Mouse (Mus musculus) stomach, postnatal 0 days (tissue): Measurements from ENCODE around the gene Epas1. TPM values are rescaled to one million over a fixed set of nuclear protein-coding genes. Genes with fewer than 3 reads are reported as not detected.

Source experiments
- ATAC-seq: fragments of 200-750 bp; cut with Nextera tagmentation; 2 replicates; pipeline ENCODE4 v1.8.0; 2017; ENCODE audit not compliant: low FRiP score, low TSS enrichment
- DNase-seq: peaks from one replicate; pipeline ENCODE4 v3.0.0-alpha.2; 2016; ENCODE audit warnings: low spot score
- H3K27ac ChIP-seq: fragments of 300-500 bp; sonication (generic); replicated peaks from 2 replicates; pipeline ENCODE4 v1.5.1; 2014; ENCODE audit warnings: mild to moderate bottlenecking, control low read depth
- H3K27me3 ChIP-seq: fragments of 300-500 bp; sonication (generic); 2 replicates; pipeline ENCODE4 v1.6.1; 2014; ENCODE audit warnings: low read length; ENCODE audit not compliant: control insufficient read depth, insufficient read depth
- H3K36me3 ChIP-seq: fragments of 300-500 bp; sonication (generic); 2 replicates; pipeline ENCODE4 v1.6.1; 2014; ENCODE audit warnings: low read length, mixed read lengths; ENCODE audit not compliant: control insufficient read depth, insufficient read depth
- H3K4me1 ChIP-seq: fragments of 300-500 bp; sonication (generic); replicated peaks from 2 replicates; pipeline ENCODE4 v1.6.1; 2014; ENCODE audit warnings: antibody characterized with exemption; ENCODE audit not compliant: control insufficient read depth, insufficient read depth
- H3K4me2 ChIP-seq: fragments of 300-500 bp; sonication (generic); replicated peaks from 2 replicates; pipeline ENCODE4 v1.6.1; 2014; ENCODE audit warnings: low read depth, mild to moderate bottlenecking, control low read depth, moderate library complexity
- H3K4me3 ChIP-seq: fragments of 300-500 bp; sonication (generic); 2 replicates; pipeline ENCODE4 v1.5.1; 2014; ENCODE audit warnings: low read depth, low read length, control low read depth
- H3K9ac ChIP-seq: fragments of 300-500 bp; sonication (generic); 2 replicates; pipeline ENCODE4 v1.6.1; 2014; ENCODE audit warnings: mild to moderate bottlenecking, low read length, control low read depth, mixed read lengths
- H3K9me3 ChIP-seq: fragments of 300-500 bp; sonication (generic); 2 replicates; pipeline ENCODE4 v1.6.1; 2016; ENCODE audit warnings: low read length; ENCODE audit not compliant: control insufficient read depth
- CTCF ChIP-seq: IDR thresholded peaks from 2 replicates; pipeline ENCODE4 v1.5.1; 2016; ENCODE audit warnings: antibody characterized with exemption, low read depth, mild to moderate bottlenecking, moderate library complexity
- EP300 ChIP-seq: optimal IDR thresholded peaks from 2 replicates; pipeline ENCODE3; 2016; ENCODE audit warnings: antibody characterized with exemption
- WGBS: fragments of 180-500 bp; shearing (Covaris S2); extraction: QIAGEN DNeasy Blood & Tissue Kit; methylation state at CpG from one replicate; pipeline ENCODE4 v1.1.7; 2014; 5-methylcytosine and 5-hydroxymethylcytosine counted together
- polyA plus RNA-seq: library from polyadenylated mRNA; unstranded; fragments of >200 nt; fragmentation: Nextera tagmentation; extraction: Ambion mirVana; gene quantifications from 2 replicates; pipeline ENCODE4 v1.2.1, GENCODE M21; 2015

The Epas1 gene
- polyA plus RNA-seq, 1 experiment from 2014 or later, result 4.7 TPM

DNA sequence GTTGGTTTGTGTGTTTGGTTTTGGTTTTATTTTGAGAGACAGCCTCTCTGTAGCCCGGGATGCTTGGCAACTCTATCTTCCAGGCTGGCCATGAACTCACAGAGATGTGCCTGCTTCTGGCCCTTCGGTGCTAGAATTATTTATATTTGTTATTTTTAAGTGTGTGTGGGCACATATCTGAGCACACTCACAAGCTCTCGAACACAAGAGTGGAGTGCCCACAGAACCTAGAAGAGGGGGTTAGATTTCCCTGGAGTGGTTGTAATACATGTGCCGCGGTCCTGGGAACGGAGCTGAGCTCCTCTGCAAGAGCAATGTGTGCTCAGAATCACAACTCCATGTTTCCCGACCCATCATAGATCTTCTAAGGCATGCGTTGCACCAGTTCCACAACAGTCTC, 40.9 kb upstream of the Epas1 start:
- no peak overlapping the region for H3K27ac ChIP-seq
- 88% methylated on average over 8 of the region's 8 CpGs for WGBS
- DNase-seq (no peak), ATAC-seq (no peak)
- no peak overlapping the region for H3K4me3 ChIP-seq
- no peaks in the 10 kb centered on the region for H3K36me3 ChIP-seq
- no peak overlapping the region for H3K9ac ChIP-seq
- no peaks in the 10 kb centered on the region for H3K27me3 ChIP-seq
- no peaks in the 10 kb centered on the region for H3K9me3 ChIP-seq
- peaks cover 3% of the 10 kb centered on the region; the same call in 1 of the 2 replicates for H3K4me1 ChIP-seq
- TF ChIP-seq CTCF (no peak), EP300 (no peak)
- no peak overlapping the region for H3K4me2 ChIP-seq

DNA sequence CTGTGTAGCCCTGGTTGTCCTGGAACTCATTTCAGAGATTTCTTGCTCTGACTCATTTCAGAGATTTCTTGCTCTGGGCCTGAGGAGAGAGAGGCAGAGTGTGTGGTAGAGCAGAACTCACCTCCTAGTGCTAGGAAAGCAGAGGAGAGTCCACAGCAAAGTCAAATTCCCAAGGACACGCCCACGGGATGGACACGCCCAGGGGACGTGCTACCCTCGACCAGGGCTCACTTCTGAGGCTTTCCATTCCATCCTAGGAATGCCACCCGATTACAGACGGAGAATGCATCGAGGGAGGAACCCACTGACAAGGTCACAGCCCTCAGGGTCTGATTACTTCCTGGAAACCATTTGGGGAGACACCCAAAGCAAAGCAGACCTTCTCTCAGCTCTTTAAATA, 39.9 kb upstream of the Epas1 start:
- ATAC-seq (no peak), DNase-seq (no peak)
- Histone ChIP-seq H3K4me2 (no peak overlapping the region), H3K4me1 (peaks cover 3% of the 10 kb centered on the region; the same call in 1 of the 2 replicates), H3K36me3 (no peaks in the 10 kb centered on the region), H3K4me3 (no peak overlapping the region), H3K9me3 (no peaks in the 10 kb centered on the region), H3K27me3 (no peaks in the 10 kb centered on the region), H3K9ac (no peak overlapping the region), H3K27ac (no peak overlapping the region)
- WGBS, result 15% methylated on average over 8 of the region's 8 CpGs
- TF ChIP-seq EP300 (no peak), CTCF (no peak)

DNA sequence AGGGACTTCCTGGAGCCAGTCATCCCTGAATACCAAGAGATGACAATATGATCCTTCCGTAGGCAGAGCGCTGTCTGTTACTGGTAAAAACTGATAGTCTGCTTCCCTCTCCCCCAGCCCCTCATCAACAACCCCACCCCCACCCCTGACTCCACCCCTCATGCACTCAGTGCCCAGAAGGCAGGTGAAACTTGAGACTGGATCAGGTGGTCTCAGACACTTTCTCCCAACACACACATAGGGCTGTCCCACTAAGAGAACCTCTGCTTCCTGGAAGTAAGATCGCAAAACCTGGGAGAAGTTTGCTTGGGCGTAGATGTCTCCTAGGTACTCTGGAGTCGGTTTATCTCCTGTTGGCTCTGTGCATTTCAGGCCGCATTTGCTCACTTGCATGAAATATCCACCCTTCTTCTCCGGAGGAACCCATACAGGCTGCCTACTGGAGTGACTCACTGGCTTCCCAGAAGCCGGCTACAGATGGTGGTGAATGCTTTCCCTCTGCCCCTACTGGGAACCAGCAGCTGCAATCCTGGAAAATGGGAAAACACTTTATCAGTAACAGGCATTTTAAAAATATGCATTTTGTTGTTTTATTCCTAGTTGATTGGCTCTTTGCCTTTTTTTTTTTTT, 28.6 kb upstream of the Epas1 start:
- Histone ChIP-seq H3K9me3 (no peaks in the 10 kb centered on the region), H3K9ac (no peak overlapping the region), H3K27ac (no peak overlapping the region), H3K27me3 (no peaks in the 10 kb centered on the region), H3K4me3 (no peak overlapping the region), H3K36me3 (no peaks in the 10 kb centered on the region), H3K4me2 (no peak overlapping the region), H3K4me1 (peaks cover 3% of the 10 kb centered on the region; the same call in 1 of the 2 replicates)
- DNase-seq (no peak), ATAC-seq (no peak)
- WGBS, result 61% methylated on average over 8 of the region's 8 CpGs
- TF ChIP-seq CTCF (no peak), EP300 (no peak)

DNA sequence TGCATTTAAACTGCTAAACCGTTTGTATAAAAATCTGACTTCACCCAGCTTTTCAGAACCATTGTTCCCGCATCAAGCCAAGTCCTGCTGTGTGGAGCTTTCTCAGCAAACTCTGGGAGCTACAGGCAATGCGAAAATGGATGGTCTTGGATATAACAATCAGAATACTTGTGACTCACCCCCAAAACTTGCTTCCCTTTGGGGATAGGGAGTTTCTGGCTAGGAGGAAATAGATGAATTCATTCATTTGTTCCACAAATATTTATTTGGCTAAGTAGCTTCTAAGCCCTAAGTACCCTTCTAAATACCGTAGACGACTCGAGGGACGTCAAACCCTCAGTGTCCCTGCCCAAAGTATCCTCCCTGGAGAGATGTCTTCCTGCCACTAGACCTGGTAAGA, 27.0 kb upstream of the Epas1 start:
- Histone ChIP-seq H3K9me3 (no peaks in the 10 kb centered on the region), H3K36me3 (no peaks in the 10 kb centered on the region), H3K27me3 (no peaks in the 10 kb centered on the region), H3K4me2 (no peak overlapping the region), H3K9ac (no peak overlapping the region), H3K4me1 (peaks cover 3% of the 10 kb centered on the region; the same call in 1 of the 2 replicates), H3K27ac (no peak overlapping the region), H3K4me3 (no peak overlapping the region)
- no peak for TF ChIP-seq CTCF
- TF ChIP-seq EP300, result no peak
- DNase-seq (no peak), ATAC-seq (no peak)
- 30% methylated on average over 7 of the region's 7 CpGs for WGBS

DNA sequence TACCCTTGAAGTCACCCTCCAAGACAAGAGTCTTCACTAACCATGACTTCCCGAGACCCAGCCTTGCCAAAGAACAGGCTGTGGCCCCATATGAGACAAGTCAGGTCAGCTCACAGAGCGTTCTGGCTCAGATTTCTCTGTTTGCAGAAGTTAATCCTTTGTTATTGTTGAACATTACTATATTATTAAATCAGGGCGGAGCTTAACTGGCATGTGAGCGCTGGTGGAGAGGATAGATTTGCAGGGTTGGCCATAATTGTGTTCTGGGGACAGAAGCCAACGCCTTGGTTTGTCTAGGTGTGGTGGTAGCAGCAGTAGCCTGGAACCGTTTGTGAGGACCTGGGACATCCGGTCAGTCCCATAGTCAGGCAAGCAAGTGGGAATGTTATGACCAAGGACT, 26.5 kb upstream of the Epas1 start:
- TF ChIP-seq CTCF (no peak), EP300 (no peak)
- Histone ChIP-seq H3K4me2 (no peak overlapping the region), H3K36me3 (no peaks in the 10 kb centered on the region), H3K27me3 (no peaks in the 10 kb centered on the region), H3K9me3 (no peaks in the 10 kb centered on the region), H3K27ac (no peak overlapping the region), H3K4me1 (peaks cover 3% of the 10 kb centered on the region; the same call in 1 of the 2 replicates), H3K9ac (no peak overlapping the region), H3K4me3 (no peak overlapping the region)
- ATAC-seq, result peak; percentile 56
- no peak for DNase-seq
- 31% methylated on average over 7 of the region's 7 CpGs for WGBS

DNA sequence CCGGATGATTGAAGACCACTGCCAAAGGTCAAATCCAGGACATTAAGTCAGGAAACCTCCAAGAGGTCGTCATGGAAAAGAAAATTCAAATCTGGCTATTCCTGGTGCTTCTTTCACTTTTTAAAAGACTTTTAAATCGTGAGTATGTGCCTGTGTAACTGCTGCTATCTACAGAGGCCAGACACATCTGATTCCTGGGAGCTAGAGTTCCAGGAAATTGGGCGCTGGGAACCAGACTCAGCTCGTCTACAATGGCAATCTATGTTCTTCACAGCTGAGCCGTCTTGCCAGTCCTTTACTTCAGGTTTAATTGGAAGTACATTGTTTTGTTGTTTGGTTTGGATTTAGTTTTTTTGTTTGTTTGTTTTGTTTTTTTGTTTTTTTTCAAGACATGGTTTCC, 22.2 kb upstream of the Epas1 start:
- no peaks in the 10 kb centered on the region for H3K27me3 ChIP-seq
- no peak overlapping the region for H3K4me3 ChIP-seq
- no peak for ATAC-seq
- H3K4me2 ChIP-seq, result no peak overlapping the region
- no peaks in the 10 kb centered on the region for H3K36me3 ChIP-seq
- TF ChIP-seq EP300 (no peak), CTCF (no peak)
- no peaks in the 10 kb centered on the region for H3K9me3 ChIP-seq
- no peak for DNase-seq
- H3K9ac ChIP-seq, result no peak overlapping the region
- 79% methylated on average over 6 of the region's 6 CpGs for WGBS
- peaks cover 3% of the 10 kb centered on the region; the same call in 1 of the 2 replicates for H3K4me1 ChIP-seq
- H3K27ac ChIP-seq, result no peak overlapping the region
